Mouse (Mus musculus) heart, adult 8-10 months (tissue): ENCODE results near the gene Cyth4. TPM values are rescaled to one million over a fixed set of nuclear protein-coding genes. Genes with fewer than 3 reads are reported as not detected.

Experiments
- DNase-seq: peaks from one replicate; pipeline ENCODE4 v3.0.0; 2022; ENCODE audit warnings: low spot score
- total RNA-seq, 4 experiments: library from RNA; stranded (reverse); gene quantifications; 2 replicates each; pipeline ENCODE4 v1.2.4; 2022

Gene Cyth4
- total RNA-seq, 4 experiments from 2014 or later = 4.2 to 8.7 (median 5.3) TPM

GRCm38 (mm10) chr15:78585404-78585803 lies 11.4 kb upstream of the Cyth4 start:
- no peak for DNase-seq

- DNase-seq = peak; percentile 83
Measured at GRCm38 (mm10) chr15:78587050-78587994, 9.5 kb upstream of the Cyth4 start.

- no peak for DNase-seq
Measured at GRCm38 (mm10) chr15:78588049-78588448, 8.8 kb upstream of the Cyth4 start.

- DNase-seq = peak; percentile 34
Measured at GRCm38 (mm10) chr15:78588900-78589299, 7.9 kb upstream of the Cyth4 start.

- no peak for DNase-seq
Measured at GRCm38 (mm10) chr15:78589936-78590335, 6.9 kb upstream of the Cyth4 start.

- DNase-seq = no peak
Measured at GRCm38 (mm10) chr15:78590785-78591184, 6.1 kb upstream of the Cyth4 start.

GRCm38 (mm10) chr15:78591680-78592451 lies 5.0 kb upstream of the Cyth4 start:
- no peak for DNase-seq

- no peak for DNase-seq
Measured at GRCm38 (mm10) chr15:78592452-78592968, 4.3 kb upstream of the Cyth4 start.

- DNase-seq = no peak
Measured at GRCm38 (mm10) chr15:78593896-78594425, 2.9 kb upstream of the Cyth4 start.

GRCm38 (mm10) chr15:78594831-78595230 lies 2.0 kb upstream of the Cyth4 start:
- no peak for DNase-seq

- DNase-seq = no peak
Measured at GRCm38 (mm10) chr15:78595468-78595867, 1.4 kb upstream of the Cyth4 start.

- DNase-seq = no peak
Measured at GRCm38 (mm10) chr15:78596504-78596903, 343 bp upstream of the Cyth4 start.

GRCm38 (mm10) chr15:78597729-78598128 lies 882 bp downstream of the Cyth4 start:
- peak; percentile 27 for DNase-seq

GRCm38 (mm10) chr15:78599124-78599523 lies 2.3 kb downstream of the Cyth4 start:
- peak; percentile 49 for DNase-seq

GRCm38 (mm10) chr15:78599529-78600193 lies 2.8 kb downstream of the Cyth4 start:
- no peak for DNase-seq

- DNase-seq = no peak
Measured at GRCm38 (mm10) chr15:78601180-78601579, 4.3 kb downstream of the Cyth4 start.

- DNase-seq = no peak
Measured at GRCm38 (mm10) chr15:78604255-78604654, 7.4 kb downstream of the Cyth4 start.

GRCm38 (mm10) chr15:78605371-78605791 lies 8.5 kb downstream of the Cyth4 start:
- DNase-seq = no peak

- no peak for DNase-seq
Measured at GRCm38 (mm10) chr15:78606059-78606458, 9.2 kb downstream of the Cyth4 start.

GRCm38 (mm10) chr15:78607463-78607862 lies 10.6 kb downstream of the Cyth4 start:
- no peak for DNase-seq

- no peak for DNase-seq
Measured at GRCm38 (mm10) chr15:78610705-78611462, 14.0 kb downstream of the Cyth4 start.
